Mouse (Mus musculus) MEL (cell line): ENCODE data around the gene Soga3. TPM values are rescaled to one million over a fixed set of nuclear protein-coding genes. Genes with fewer than 3 reads are reported as not detected.

Experiments used
- DNase-seq: peaks from one replicate; pipeline ENCODE4 v3.0.0; 2011; ENCODE audit warnings: low read depth, low spot score
- H3K27ac ChIP-seq: 2 replicates; pipeline ENCODE4 v1.5.1; 2012; ENCODE audit warnings: low read depth, mild to moderate bottlenecking, control low read depth, low read length, moderate library complexity; ENCODE audit not compliant: control insufficient read depth
- H3K27me3 ChIP-seq, 2 experiments: fragments of 150-350 bp in 1 of 2; sonication (generic) in 1 of 2; 2 replicates each; pipeline ENCODE4 v1.6.1; 2012; ENCODE audit warnings: low read length in 2 of 2, mild to moderate bottlenecking in 2 of 2, improper control_type of control experiment in 1 of 2, moderate library complexity in 1 of 2; ENCODE audit not compliant: insufficient read depth in 2 of 2, control insufficient read depth in 1 of 2
- H3K36me3 ChIP-seq, 2 experiments: 2 replicates each; pipeline ENCODE4 v1.6.1; 2012 to 2014; ENCODE audit warnings: low read length in 2 of 2, improper control_type of control experiment in 1 of 2, inconsistent platforms in 1 of 2, mild to moderate bottlenecking in 1 of 2; ENCODE audit not compliant: insufficient read depth in 2 of 2, control insufficient read depth in 1 of 2
- H3K4me1 ChIP-seq, 2 experiments: fragments of 150-350 bp in 1 of 2; sonication (generic) in 1 of 2; 2 replicates each; pipeline ENCODE4 v1.6.1; 2012; ENCODE audit warnings: low read length in 2 of 2, improper control_type of control experiment in 1 of 2, mild to moderate bottlenecking in 1 of 2; ENCODE audit not compliant: insufficient read depth in 2 of 2, control insufficient read depth in 1 of 2
- H3K4me3 ChIP-seq, 2 experiments: fragments of 150-350 bp in 1 of 2; sonication (generic) in 1 of 2; 2 replicates each; pipeline ENCODE4 v1.5.1; 2012; ENCODE audit warnings: low read depth in 2 of 2, low read length in 2 of 2, mild to moderate bottlenecking in 2 of 2, moderate library complexity in 2 of 2, control low read depth in 1 of 2, improper control_type of control experiment in 1 of 2; ENCODE audit not compliant: control insufficient read depth in 1 of 2, insufficient read depth in 1 of 2
- H3K79me2 ChIP-seq: 2 replicates; pipeline ENCODE4 v1.6.1; 2012; ENCODE audit warnings: mild to moderate bottlenecking, low read length, moderate library complexity; ENCODE audit not compliant: control insufficient read depth, poor library complexity, insufficient read depth
- H3K9ac ChIP-seq: 2 replicates; pipeline ENCODE4 v1.6.1; 2012; ENCODE audit warnings: low read depth, mild to moderate bottlenecking, control low read depth, low read length, moderate library complexity; ENCODE audit not compliant: control insufficient read depth, poor library complexity, severe bottlenecking
- H3K9me3 ChIP-seq: fragments of 150-350 bp; sonication (generic); replicated peaks from 2 replicates; pipeline ENCODE4 v1.6.1; 2012; ENCODE audit warnings: mild to moderate bottlenecking, low read length, improper control_type of control experiment, moderate library complexity; ENCODE audit not compliant: insufficient read depth
- CTCF ChIP-seq, 3 experiments: IDR thresholded peaks in 2 of 3; conservative IDR thresholded peaks in 1 of 3; 2 replicates each; pipeline ENCODE4 v1.5.1; 2011 to 2012; ENCODE audit warnings: low read length in 3 of 3, low read depth in 2 of 3, mild to moderate bottlenecking in 2 of 3, improper control_type of control experiment in 1 of 3, inconsistent platforms in 1 of 3, mixed read lengths in 1 of 3, moderate library complexity in 1 of 3; ENCODE audit not compliant: control insufficient read depth in 1 of 3, insufficient read depth in 1 of 3, poor library complexity in 1 of 3, severe bottlenecking in 1 of 3
- ETS1 ChIP-seq: IDR thresholded peaks from 2 replicates; pipeline ENCODE4 v1.6.1; 2012; ENCODE audit warnings: low read depth, mild to moderate bottlenecking, inconsistent platforms, low read length, improper control_type of control experiment, moderate library complexity
- KAT2A ChIP-seq: conservative IDR thresholded peaks from 2 replicates; pipeline ENCODE4 v1.6.1; 2012; ENCODE audit warnings: low read depth, low read length, improper control_type of control experiment, inconsistent platforms
- MAX ChIP-seq: IDR thresholded peaks from 2 replicates; pipeline ENCODE4 v1.6.1; 2011; ENCODE audit warnings: low read length, improper control_type of control experiment
- MEF2A ChIP-seq: IDR thresholded peaks from 2 replicates; pipeline ENCODE4 v1.6.1; 2014; ENCODE audit warnings: low read depth, mild to moderate bottlenecking, inconsistent platforms, low read length, improper control_type of control experiment; ENCODE audit not compliant: poor library complexity, insufficient replicate concordance, severe bottlenecking; ENCODE audit errors: extremely low read depth
- MXI1 ChIP-seq: IDR thresholded peaks from 2 replicates; pipeline ENCODE4 v1.6.1; 2011; ENCODE audit warnings: mild to moderate bottlenecking, low read depth, low read length, improper control_type of control experiment
- MYC ChIP-seq: IDR thresholded peaks from 2 replicates; pipeline ENCODE4 v1.6.1; 2011; ENCODE audit warnings: low read depth, mild to moderate bottlenecking, low read length, improper control_type of control experiment, moderate library complexity
- NELFE ChIP-seq: IDR thresholded peaks from 2 replicates; pipeline ENCODE4 v1.6.1; 2011; ENCODE audit warnings: low read depth, low read length, improper control_type of control experiment
- POLR2AphosphoS2 ChIP-seq: IDR thresholded peaks from 2 replicates; pipeline ENCODE4 v1.6.1; 2011; ENCODE audit warnings: low read length, improper control_type of control experiment
- RAD21 ChIP-seq: IDR thresholded peaks from 2 replicates; pipeline ENCODE4 v1.6.1; 2011; ENCODE audit warnings: mild to moderate bottlenecking, low read depth, low read length, improper control_type of control experiment
- SIN3A ChIP-seq: IDR thresholded peaks from 2 replicates; pipeline ENCODE4 v1.6.1; 2012; ENCODE audit warnings: low read length, improper control_type of control experiment, inconsistent platforms
- SMC3 ChIP-seq: IDR thresholded peaks from 2 replicates; pipeline ENCODE4 v1.6.1; 2011; ENCODE audit warnings: low read depth, low read length, improper control_type of control experiment
- TAL1 ChIP-seq: IDR thresholded peaks from 2 replicates; pipeline ENCODE4 v1.6.1; 2012; ENCODE audit warnings: mild to moderate bottlenecking, inconsistent platforms, low read length, moderate library complexity, mixed read lengths
- UBTF ChIP-seq: IDR thresholded peaks from 2 replicates; pipeline ENCODE4 v1.6.1; 2012; ENCODE audit warnings: low read depth, mild to moderate bottlenecking, inconsistent platforms, low read length, improper control_type of control experiment, moderate library complexity, borderline replicate concordance; ENCODE audit not compliant: insufficient read depth
- polyA plus RNA-seq, 2 experiments: library from polyadenylated mRNA; stranded (reverse) in 1 of 2; unstranded in 1 of 2; fragments of >175 nt in 1 of 2; fragments of >200 nt in 1 of 2; gene quantifications; 2 replicates each; pipeline versions ENCODE4 v1.2.1 to v1.2.4; 2012; ENCODE audit warnings: low replicate concordance in 2 of 2, low read depth in 1 of 2; ENCODE audit not compliant: insufficient read length in 2 of 2, insufficient read depth in 1 of 2, missing spikeins in 1 of 2
- total RNA-seq: library from RNA; depleted of rRNA; stranded (reverse); fragments of 300-350 nt; gene quantifications from 2 replicates; pipeline ENCODE4 v1.2.3, GENCODE M21; 2012

The Soga3 gene
- total and polyA plus RNA-seq, 3 experiments = not detected

DNA sequence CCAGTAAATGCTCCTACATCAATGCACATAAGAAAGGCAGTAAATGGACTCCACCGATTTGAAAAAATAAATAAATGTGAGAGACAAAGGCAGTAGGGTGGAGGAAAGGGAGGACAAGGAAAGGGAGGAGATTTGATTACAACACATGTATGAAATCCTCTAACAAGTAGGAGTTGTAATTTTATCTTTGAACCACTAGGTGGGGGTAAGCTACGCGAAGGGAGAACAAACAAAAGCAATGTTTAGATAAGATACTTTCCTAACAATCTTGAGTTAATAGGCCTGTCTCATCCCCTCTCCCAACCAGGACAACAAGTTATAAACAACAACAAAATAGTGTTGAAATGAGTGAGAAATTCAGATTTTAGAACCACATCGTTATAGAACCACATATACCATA is 36.7 kb upstream of the Soga3 start (continued):
- TF ChIP-seq MEF2A (no peak), TAL1 (no peak), MAX (no peak), ETS1 (no peak), SIN3A (no peak), KAT2A (no peak), SMC3 (peak; percentile 68), MYC (no peak), RAD21 (peak; percentile 67), POLR2AphosphoS2 (no peak), UBTF (no peak)

DNA sequence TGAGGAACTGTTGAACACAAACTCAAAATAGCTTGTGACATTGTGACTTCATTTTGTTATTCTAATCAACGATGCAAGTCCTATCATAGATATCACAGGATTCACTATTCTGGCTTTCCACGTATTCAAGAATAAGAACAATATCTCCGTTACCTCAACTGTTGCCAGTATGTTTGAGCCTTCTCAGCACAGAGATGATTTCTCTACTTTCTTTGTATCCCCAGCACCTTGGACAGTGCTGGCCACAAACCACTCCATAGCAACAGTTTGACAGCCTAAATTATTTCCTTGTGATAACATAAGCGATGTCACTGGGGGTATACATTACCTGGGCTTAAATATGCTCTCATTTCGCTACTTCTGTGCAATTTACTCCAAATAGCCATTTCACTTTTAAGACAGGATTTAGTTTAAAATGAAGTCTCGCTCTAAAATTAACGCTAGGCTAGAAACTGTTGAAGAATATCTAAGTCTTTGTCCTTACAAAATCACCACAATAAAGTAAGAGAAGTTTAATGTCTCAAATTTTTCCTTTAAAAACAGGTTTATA is 1.0 kb upstream of the Soga3 start:
- no peak for DNase-seq

DNA sequence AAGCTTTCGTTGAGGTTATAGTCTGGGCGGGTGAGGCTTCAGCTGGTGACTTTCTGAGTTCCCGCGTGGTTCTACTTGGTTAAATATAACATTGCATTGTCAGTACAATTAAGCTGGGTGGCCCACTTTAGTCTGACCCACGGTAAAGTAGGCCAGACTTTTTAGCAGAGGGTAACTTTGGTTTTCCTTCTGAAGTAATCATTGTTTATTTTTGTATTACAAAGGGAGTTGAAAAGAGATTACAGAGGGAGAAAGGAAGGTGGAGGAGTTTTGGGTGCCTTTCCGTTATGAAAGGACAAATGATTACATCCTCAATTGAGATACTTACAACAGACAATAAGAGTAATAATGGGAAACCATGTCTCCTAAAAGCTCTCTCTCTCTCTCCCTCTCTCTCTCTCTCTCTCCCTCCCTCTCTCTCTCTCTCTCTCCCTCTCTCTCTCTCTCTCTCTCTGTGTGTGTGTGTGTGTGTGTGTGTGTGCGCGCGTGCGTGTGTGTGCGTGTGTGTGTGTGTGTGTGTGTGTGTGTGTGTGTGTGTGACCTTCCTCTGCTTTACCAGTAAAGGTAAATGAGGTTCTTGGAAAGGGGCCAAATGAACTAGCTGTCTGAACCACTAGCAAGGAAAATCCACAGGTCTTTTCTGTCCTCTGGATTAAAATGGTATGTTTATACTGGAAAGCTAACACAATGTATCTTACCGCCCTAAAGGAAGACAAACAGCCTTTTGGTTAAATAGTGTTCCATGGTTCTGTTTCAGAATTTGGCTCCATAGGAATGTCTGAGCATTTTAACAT is 1.2 kb downstream of the Soga3 start:
- Histone ChIP-seq H3K9me3 (no peaks in the 10 kb centered on the region), H3K27me3 (no peaks in the 10 kb centered on the region)

More for the DNA sequence above, 1.0 kb upstream of the Soga3 start:
- no peaks in the 10 kb centered on the region for H3K79me2 ChIP-seq
- no peaks in the 10 kb centered on the region for H3K36me3 ChIP-seq
- H3K27me3 ChIP-seq = no peaks in the 10 kb centered on the region
- H3K4me1 ChIP-seq = no peaks in the 10 kb centered on the region
- no peak for TF ChIP-seq RAD21
- H3K4me3 ChIP-seq = no peak overlapping the region
- H3K9me3 ChIP-seq = no peaks in the 10 kb centered on the region
- H3K9ac ChIP-seq = no peak overlapping the region
- no peak overlapping the region for H3K27ac ChIP-seq

More for the DNA sequence above, 1.2 kb downstream of the Soga3 start:
- TF ChIP-seq NELFE = no peak
- no peak for TF ChIP-seq CTCF (IDR thresholded peaks at IDR 0.05 in 2 of 3, conservative IDR thresholded peaks at IDR 0.05 in 1 of 3; ENCODE audit: control insufficient read depth in 1 of 3, insufficient read depth in 1 of 3, low read depth in 2 of 3, low read length in 3 of 3, poor library complexity in 1 of 3, severe bottlenecking in 1 of 3)
- TF ChIP-seq RAD21 = no peak
- TF ChIP-seq MXI1 = no peak
- no peak for TF ChIP-seq UBTF
- Histone ChIP-seq H3K36me3 (no peaks in the 10 kb centered on the region), H3K9ac (no peak overlapping the region), H3K4me3 (no peak overlapping the region), H3K79me2 (no peaks in the 10 kb centered on the region), H3K4me1 (no peaks in the 10 kb centered on the region), H3K27ac (no peak overlapping the region)
- DNase-seq = no peak
